Mouse (Mus musculus) cerebellum, adult 18-20 months (tissue): Measurements from ENCODE around the gene Col8a2.

Experiments
- DNase-seq, 2 experiments: peaks; one replicate each; pipeline ENCODE4 v3.0.0; 2021

The Col8a2 gene

DNA sequence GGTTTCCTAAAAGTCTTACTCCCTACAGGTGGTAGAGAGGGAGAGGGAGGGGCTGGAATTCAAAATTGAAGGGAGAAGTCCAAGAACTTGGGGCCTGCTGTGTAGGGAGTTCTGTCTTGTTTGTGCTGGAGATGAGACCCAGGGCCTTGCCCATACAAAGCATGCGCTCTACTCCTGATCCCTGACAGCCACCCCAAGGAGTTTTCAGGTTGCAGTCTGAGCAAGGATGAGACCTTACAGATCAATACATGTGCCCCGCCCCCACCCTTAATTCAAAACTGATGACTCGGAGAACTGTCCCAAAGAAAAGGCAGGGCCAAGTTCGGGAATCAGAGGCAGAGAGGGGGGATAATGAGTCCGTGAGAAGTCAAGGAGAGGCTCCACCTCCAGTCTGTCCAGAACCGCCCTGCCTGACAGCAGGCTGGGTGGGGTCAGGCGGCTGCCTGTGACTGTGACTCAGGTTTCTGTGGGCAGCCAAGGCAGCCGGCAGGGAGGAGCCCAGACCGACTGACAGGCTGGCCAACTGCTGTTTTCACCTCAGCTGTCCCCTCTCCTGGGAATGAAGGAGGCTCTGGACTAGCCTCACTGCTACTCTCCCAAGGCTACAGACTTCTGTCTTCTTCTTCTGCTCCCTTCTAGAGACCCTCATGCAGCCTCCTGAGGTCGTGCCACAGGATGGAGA, 25.9 kb upstream of the Col8a2 start:
- peak; percentile 66 to 77 for DNase-seq

DNA sequence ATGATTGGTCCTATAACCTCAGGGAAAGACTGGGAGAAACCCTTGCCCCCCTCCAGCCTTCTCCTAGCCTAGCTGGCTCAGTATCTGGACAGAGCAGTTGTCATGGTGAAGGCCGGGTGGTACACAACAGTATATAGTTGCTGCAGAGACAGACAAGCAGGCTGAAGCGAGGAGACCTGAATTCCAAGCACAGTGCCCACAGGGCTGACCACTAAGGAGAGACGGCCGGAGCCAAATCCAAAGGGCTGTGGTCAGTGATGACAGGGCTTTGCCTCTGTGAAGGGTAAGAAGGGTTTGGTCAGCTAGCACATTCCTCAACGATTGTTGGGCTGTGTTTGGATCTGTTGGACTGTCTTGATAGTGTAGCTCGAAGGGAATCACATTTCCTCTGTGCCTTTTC, 25.3 kb upstream of the Col8a2 start:
- DNase-seq, result peak in 1 of 2 experiments; percentile 18

DNA sequence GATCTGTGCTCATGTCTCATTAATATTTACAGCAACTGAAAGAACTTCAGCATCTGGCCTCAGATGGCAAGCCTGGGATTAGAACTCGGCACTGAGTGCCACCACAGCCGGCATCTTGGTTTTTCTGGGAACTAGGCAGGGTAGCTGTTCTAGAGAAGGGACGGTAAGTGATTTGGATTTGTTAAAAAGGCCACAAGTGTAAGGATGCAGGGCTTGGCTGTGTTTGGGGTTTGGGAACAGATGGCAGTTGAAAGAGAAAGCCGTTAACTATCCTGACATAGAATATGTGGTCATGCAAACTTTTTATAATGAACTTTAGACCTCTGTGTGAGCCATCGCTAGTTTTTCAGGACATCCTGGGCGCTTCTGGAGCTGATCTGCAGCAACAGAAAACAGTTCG, 24.9 kb upstream of the Col8a2 start:
- DNase-seq, result no peak

DNA sequence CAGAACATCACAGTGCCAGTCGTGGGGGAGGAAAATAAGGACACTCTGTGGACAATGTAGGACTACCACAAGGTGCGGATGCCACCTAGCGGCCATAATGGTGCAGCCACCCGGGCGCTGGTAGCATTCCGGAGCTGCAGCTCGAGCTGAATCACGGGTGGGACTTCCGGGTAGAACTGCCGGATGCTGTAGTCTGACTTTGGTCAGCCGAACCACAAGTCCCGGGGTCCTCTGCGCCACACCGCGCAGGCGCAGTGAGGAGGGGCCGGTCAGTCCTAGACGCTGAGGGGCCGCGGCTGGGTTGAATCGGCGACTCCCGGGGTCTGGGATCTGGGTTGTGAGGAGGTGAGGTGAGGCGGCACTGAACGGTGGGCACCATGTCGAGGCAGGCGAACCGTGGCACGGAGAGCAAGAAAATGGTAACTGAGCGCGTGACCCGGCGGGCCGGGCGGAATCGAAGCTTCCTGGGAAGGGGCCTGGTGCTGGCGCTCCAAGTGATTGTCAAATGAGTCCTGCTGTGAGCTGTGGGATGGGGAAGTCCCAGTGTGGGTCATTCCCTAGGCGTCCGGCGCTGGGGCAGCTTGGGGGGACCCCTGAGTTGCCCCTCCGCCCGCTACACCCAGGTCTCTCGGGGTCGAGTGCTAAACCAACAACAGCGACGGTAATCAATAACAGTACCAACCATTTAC, 24.3 kb upstream of the Col8a2 start, which contains the start of gene Trappc3:
Gene Trappc3 (plus strand): TSS at position 207 of the 689 bp plus-strand sequence.
- DNase-seq, result peak; percentile 100

DNA sequence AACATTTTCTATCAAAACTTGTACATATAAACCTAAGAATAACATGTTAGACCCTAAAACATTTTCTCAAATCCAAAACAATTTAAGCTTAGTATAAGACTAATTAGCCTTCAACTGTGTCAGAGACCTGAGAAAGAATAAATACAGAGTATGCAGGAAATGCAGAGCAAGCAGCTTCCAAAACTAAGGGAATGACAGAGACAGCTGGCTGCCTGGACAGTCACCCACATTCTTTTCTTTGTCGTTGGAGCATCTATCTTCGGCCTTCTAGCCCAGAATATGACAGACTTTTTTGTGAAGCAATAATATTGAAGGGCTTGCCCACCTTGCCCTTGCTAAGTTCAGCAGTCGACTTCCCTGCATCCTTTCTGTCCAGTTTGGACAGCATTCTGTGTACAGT, 17.3 kb upstream of the Col8a2 start:
- DNase-seq, result no peak

DNA sequence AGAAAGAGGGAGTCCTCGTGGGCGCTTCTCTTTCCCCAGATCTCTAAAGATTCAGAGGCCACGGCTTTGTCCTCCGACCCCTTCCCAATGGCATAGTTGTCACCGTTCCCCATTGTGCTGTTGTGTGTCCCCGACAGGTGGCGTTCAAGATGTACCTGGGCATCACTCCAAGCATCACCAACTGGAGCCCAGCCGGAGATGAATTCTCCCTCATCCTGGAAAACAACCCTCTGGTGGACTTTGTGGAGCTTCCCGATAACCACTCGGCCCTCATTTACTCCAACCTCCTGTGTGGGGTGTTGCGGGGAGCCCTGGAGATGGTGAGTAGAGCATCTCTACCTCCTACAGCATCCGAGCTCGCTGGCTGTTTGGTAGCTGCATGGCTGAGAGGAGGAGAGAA, 12.8 kb upstream of the Col8a2 start:
- DNase-seq, result peak; percentile 87 to 92

DNA sequence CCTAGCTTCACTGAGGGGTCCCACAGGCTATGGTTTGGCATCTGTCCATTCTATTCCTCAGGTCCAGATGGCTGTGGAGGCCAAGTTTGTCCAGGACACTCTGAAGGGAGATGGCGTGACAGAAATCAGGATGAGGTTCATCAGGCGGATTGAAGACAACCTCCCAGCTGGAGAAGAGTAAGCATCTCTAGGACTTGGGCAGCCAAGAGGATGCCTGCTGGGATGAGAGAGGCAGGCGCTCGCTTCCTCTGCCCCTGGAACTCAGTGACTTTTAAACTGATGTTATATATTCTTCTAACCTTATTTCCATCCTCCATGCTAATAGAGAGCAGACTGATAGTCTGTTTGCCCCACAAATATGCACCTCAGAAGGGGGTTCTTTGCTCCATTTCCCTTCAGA, 11.5 kb upstream of the Col8a2 start:
- DNase-seq, result peak; percentile 45 to 51

DNA sequence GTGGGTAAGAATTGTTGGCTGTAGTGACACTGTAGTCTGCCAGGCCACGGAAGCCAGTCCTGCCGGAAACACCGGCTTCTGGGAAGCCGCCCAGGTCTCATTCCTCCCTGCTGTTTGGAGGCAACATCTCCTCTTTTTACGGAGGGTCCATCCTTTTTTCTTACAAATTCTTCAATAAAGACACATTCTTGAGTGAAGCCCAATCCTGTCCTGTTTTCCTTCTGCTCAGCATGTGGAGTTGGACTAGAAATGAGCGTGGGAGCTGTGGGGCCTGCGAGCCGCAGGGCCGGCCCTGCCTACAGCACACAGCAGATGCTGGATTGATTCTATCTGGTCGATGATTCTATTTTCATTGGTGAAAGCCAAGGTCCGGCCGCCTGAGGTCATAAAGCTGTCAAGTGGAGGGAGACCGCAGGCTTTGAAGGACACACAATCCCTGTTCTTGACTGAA, 10.9 kb upstream of the Col8a2 start:
- DNase-seq, result peak; percentile 78 to 80

DNA sequence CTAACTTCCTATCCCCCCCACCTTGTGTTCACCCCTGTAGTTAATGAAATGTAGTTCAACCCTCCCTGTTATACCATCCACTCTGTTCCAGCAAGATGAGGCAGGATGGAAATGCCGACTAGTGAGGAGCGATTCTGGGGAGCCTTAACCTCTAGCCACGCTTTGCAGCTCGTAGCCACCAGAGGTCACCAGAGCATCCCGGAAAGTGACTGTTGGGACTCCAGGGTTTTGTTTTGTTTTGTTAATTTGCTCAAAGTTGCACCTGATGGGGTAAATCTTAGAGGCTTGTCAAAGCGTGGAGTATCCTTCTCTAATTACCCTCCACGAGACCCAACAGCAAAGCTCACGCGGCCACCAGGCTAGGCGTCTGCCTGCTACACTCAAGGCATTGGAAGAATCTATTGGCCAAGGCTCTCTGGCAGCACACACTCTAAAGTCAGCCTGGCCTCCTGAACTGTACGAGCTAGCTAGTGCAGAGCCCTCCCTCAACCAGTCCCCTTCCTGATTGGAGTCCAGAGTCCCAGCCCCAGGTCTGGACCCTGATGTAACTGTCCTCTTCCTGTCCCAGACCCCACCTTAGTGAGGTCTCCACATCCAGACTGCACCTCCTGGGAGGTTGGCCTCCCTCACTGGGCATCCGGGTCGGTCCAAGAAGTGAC, 8.6 kb upstream of the Col8a2 start:
- peak; percentile 77 to 80 for DNase-seq

DNA sequence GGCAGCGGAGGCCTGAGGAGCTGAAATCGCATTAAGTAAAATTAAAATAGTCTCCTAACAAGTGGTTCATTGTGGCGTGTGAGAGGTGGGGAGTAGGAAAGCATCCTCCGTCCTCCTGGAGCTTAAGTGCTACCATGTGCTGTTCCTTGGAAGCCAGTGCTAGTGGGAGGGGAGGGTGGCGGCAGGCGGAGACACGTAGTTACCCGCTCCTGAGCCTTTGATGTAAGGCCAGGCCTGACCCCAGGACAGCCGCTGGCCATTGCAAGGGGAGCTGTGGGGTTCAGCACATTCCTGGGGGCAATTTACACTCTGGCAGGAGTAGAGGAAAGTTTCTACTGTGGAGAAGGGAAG, 8.1 kb upstream of the Col8a2 start:
- DNase-seq, result no peak

DNA sequence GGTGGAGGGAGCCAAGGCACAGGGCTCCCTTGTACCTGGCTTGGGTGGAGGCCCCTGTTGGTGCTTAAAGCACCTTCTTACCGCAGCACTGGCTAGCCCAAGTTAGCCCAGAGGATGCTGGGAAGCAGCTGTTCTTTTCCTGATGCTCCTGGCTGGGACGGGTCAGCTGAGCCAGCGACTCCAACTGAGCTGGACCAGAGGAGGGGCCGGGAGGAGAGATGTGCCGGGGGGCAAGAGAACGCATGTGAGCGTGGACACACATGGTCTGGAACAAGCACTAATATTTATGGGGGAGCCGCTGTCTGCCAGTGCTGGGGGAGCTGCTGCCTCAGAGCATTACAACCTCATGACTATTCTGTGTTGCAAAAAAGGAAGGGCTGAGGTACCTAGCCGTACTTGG, 7.6 kb upstream of the Col8a2 start:
- DNase-seq, result no peak

DNA sequence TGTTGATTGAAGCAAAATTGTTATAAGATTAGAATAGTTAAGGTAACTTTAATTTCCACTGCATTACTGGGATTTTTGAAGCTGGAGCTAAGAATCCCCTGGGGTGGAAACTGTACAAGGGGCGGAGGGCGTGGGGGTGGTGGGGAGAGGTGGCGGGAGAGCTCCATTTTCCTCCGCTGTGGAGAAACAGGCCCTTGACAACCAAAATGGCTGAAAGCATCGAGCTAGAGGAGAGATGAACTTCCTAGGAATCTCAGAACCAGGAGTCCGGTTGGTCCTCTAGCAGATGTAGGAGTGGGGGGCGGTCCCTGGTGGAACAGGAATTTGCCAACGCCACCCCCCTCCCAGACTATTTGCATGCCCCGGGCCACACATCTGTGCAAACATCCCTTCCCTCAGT, 4.9 kb upstream of the Col8a2 start:
- DNase-seq, result no peak

DNA sequence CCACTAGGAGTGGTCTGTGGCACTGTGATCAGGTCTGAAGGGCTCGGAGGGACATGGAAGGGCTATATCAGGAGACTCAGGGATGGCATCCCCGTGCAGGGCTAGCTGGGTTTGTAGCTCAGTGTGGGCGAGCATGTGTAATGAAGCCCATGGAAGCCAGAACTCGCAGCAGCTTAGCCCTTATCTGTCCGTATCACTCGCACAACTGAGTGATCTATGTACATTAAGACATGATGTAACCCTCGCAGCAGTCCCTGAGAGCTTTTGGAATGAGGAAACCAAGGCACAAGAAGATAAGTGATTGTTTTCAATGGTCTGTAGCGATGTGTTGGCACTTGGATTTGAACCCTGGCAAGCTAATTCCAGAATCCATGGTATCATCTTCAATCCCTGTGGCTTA, 3.0 kb upstream of the Col8a2 start:
- no peak for DNase-seq

DNA sequence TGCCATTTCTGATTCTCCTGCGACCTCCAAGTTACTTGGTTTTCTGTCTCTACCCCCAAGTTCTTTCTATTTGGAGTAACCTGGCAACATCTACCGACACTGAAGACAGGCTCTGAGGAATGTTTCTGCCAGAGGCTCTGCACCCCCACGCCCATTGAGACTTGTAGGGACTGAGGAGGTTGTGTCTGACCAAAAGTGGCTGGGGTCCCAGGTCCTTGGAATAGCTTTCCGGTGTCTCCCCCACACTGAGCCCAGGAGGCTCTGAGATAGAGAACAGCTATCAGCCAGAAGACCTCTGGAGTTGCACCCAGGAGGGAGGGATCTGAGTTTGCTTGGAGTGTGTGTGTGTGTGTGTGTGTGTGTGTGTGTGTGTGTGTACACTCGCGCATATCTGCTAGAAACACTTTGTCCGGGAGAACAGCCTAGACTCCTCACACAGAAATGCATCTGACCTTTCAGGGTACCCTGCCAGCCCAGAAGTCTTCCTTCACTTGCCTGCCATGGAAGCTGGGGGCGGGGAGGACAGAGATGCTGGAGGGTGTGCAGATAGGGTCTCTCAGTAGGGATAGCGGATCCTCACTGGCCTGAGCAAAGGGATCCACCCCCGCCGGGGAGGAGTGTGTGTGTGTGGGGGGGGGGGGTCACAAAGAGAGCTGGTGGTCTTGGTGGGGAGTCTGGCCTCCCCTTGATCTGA, 856 bp downstream of the Col8a2 start:
- DNase-seq, result no peak

DNA sequence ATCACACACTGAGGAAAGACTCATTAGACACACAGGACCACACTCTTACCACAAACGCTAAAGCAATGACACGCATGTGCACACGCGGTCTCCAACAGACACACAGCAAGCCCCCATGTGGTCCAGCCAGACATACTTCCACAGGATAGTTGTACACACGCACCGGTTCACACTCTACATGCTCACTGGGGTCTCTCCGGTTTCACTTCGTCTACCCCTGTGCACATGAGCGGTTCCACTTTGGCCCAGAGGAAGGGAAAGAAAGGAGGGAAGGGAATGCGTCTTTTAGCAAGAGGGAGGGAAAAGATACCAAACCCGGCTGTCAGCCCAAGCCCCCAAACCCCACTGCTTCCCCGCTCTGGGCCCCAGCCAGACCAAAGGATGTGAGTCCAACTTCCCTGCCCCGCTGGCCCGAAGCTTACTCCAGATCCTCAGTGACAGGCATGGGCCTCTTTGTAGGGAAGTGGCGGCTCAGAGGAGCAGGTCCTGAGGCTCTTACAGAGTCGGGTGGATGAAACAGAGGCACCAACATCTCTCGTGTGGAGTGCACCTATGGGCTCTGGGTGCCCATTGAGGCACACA, 1.6 kb downstream of the Col8a2 start:
- DNase-seq, result no peak

DNA sequence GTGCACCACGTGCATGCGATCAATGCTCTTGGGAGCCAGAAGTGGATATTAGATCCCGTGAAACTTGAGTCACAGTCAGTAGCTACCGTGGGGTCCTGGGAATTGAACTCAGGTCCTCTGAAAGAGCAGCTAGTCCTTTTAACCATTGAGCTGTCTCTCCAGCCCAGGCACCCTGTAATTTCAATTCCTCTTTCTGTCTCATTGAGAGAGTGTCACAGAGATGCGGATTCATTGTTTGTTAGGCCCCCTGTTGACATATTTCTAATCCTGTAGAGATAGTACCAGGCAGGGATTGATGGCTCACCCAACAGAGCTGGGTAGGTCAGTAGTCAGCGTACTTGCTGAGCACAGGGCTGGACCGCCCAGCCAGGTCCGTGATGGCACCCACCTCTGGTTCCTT, 3.7 kb downstream of the Col8a2 start:
- no peak for DNase-seq

DNA sequence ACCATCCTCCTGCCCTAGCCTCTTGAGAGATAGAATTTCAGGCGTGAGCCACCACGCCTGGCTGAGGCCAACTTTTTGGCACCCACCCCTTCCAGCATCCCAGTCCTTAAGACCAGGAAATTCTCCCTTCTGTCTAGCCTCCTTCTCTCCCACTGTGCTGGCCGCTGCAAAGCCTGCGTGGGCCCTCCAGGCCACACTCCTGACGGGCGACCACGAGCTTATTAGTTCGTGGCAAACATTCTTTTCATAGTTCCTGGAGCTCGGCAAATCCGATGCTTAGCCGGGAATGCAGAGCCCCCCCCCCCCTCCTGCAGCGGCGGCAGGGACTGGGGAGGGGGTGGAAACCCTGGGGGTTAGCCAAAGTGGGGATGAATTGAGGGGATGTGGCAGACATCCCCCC, 4.6 kb downstream of the Col8a2 start:
- DNase-seq, result no peak

DNA sequence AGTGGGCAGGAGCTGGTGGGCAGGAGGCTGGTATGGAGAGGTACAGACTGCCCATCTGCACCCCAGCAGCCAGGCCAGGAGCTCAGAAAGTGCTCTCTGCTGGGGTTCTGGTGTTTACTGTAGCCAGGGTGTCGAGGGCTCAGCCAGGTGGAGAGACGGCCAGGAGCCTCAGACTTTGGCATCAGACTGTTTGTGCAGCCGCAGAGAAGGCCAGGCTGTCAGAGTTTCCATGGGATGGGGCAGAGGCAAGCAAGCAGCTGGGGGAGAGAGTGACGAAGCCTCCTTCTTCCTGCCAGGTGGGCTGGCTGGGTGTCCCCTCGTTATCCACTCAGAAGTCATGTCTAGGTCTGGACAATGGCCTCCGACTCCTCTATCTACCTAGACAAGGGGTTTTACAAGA, 8.6 kb downstream of the Col8a2 start:
- no peak for DNase-seq

DNA sequence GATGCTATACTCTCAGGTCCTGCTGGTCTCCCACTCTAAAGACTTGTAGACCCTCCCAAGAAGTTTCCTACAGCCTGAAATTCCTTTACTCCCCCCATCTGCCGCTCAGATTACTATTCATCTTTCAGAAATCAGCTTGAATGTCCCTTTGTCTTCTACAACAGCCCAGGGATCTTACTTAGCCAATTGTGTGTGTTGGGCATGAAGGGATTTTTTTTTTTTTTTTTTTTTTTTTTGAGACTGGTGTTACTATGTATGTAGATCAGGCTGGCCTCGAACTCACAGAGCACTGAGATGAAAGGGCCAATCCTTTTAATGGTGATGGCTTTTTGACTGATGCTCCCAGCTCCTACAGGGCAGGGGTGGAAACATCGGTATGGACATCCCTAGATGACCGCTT, 9.3 kb downstream of the Col8a2 start:
- DNase-seq, result no peak

DNA sequence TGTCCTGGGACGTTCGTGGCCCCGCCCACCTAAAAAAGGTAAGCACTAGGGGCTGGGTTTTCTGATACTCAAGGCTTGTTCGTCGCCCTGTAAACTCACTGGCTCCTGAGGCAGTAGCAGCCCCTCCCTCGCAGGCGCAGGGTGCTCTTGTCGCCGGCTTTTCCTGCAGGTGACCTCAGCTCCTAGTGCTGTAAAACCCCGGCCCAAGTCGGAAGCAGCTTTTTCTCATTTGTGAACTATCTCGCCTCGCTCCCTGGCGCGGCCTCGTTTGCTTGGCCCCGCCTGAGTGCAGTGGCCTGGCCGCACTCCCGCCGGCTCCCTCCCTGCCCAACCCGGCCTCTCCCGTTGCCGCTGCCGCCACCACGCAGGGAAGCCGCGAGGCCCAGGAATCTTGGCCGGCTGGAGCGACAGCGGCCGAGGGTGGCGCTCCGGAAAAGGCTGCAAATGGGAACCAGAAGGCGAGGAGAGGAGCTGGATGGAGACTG, 10.1 kb downstream of the Col8a2 start:
- DNase-seq, result peak; percentile 76 to 80

DNA sequence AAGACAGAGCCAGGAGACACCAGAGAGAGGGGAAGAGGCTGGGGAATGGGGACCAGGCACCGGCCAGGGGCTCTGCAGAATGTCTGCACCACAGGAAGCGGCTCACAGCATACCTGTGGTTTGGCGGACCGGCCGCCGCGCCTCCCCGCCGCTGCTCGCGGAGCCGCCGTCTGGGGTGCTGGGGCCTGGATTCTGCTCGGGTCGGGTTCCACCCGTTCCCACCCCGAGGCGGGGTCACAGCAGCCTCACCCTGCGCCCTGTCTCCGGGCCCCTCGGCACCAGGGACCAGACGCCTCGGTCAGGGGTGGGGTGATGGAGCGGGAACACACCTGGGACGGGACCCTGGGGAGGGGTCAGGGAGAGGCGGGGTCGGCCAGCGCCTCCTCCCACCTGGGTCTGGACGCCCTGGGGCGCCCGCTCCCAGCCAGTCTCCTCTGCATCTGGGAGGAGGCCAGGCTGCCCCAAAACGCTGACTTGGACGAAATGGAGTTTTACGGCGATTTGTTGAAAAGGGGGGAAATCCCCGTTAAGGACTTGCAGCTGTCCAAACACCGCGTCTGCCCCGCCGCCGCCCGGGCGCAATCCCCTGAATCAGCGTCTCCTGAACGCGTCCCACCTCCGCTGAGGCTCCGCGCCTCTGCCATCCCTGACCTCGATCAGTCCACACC, 14.5 kb downstream of the Col8a2 start:
- no peak for DNase-seq

DNA sequence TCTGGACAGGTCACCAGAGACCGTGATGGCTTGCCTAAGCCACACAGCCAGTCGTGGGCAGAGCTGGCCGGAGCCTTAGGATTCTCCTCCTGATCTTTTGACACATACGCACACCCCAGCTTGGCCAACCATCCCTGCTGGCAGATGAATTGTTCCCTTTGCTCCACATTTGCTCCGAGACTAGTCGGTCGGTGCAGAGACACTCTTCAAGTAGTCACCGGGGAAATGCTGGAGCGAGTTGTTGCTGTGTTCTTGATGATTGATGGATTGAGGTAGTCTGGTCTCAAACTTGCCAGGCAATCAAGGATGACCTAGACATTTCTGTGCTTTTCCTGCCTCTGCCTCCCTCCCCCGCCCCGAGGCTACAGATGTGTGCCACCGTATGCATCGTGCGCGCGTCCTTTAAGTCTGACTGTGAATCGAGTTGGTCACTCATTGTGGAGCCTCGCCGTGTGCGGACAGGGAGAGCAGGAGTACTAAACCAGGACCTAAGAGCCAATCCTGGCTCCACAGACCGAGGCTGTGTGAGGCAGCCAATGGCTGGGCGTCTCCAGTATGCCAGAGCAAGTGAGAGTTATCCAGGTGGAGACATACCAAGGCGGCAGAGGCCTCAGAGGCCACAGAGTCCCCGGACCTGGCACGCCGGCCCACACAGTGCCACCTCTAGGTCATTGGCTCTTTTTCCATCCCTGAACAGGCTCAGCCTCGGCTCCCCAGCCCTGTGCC, 15.2 kb downstream of the Col8a2 start:
- DNase-seq, result peak; percentile 56 to 69
